Mouse (Mus musculus) c-Kit-positive CD71-positive TER-119-negative erythroid progenitor cells, embryonic 14.5 days (primary cell): ENCODE data around the gene Bdh1.
"Not testable (repeated sequence)": the region's sequence is repeated elsewhere in the genome, so short reads cannot be mapped to it uniquely, and the experiment has no call there.

Experiments
- DNase-seq: peaks from one replicate; pipeline ENCODE4 v3.0.0-alpha.2; 2013; ENCODE audit warnings: low read depth

Bdh1 gene

DNA sequence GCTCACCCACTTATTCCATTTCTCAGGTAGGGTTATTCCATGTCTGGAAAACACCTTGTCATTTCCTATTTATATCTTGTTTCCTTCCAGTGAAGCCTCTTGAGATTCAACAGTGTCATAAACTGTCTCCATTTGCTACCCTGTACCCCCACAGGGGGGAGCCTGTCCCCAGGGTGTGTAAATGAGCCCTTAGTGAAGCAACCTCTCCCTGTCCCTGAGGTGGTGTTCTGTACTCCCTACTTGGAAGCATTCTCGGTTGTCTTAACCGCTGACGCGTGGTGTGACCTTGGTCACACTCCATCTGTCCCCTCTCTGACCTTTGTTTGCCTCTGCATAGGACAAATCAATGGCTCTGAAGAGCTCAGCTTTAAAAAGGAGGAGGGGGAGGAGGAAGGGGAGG lies 43.5 kb downstream of the Bdh1 start:
- peak; percentile 17 for DNase-seq

GRCm38 (mm10) chr16:31466106-31466505 lies 44.0 kb downstream of the Bdh1 start:
- DNase-seq: no peak

- not testable (repeated sequence) for DNase-seq
Observed at GRCm38 (mm10) chr16:31470819-31471218, 48.7 kb downstream of the Bdh1 start.

- DNase-seq: no peak
Observed at GRCm38 (mm10) chr16:31471994-31472393, 49.9 kb downstream of the Bdh1 start.

DNA sequence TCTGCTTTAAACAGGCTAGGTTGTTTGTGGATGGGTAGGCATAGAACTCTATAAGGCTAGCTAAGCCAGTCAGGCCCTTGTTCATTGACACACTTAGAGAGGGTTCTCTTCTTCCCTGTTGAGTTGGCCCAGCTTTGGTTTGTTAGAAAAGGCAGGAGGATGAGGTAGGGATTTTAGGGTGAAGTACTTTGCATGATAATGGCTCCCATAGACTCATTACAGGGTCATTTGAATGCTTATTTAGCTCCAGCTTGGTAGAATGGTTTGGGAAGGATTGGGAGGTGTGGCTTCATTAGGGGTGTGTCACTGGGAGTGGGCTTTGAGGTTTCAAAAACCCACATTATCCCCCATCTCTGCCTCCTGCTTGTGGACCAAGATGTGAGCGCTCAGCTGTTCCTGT lies 51.1 kb downstream of the Bdh1 start:
- DNase-seq: no peak

- DNase-seq: no peak
Observed at GRCm38 (mm10) chr16:31475123-31475968, 53.3 kb downstream of the Bdh1 start.

- DNase-seq: no peak
Observed at GRCm38 (mm10) chr16:31476872-31477603, 55.0 kb downstream of the Bdh1 start.

DNA sequence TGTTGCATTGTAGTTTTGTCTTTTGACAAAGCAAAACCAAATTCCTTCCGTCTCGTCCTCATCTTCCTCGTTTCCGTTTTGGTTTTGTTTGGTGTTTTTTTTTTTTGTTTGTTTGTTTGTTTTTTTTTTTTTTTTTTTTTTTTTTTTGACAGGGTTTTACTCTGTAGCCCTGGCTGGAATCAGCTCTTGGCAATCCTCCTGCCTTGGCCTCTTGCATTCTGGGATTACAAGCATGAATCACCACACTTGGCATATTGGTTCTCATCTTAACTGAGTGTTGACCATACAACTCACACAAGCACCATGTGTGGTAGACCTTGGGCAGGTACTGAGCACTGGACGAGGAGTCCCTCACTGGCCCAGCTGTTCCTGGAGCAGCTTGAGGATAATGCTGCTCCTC lies 63.3 kb downstream of the Bdh1 start:
- no peak for DNase-seq

DNA sequence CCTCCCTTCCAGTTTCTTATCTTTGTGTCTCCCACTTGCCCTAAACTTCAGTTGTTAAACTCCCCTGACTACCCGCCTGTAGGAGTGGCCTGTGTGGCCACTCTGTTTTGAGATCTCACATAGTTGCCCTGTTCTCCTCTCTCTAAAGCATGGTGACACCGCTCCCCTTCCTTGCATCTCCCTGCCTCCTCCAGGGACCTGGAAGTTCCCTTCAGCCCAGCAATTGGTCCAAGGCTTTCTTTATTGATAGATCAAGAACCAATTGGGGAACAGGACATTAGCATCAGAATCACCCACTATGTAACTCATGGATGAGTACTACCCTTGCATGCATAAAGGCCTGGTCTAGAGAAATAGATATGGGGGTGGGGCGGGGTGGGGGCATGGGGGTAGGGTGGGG lies 65.2 kb downstream of the Bdh1 start:
- DNase-seq: no peak

DNA sequence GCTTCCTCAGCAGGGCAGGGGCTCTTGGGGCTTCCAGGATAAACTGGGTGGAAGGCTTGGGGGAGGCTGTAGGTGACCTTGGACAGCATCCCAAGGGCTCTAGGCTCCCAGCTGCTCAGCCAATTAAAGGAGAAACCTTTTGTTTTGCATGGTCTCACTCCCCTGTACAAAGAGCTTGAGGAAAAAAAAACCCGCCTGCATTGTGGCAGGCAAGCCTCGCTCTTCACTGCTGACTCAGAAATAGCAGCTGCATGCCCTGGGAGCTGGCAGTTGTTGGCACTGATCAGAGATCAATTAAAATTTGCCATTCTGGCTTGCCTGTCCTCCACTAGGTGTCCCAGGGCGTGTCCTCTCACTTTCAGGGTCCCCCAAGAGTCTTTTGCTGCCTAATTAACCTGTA lies 67.0 kb downstream of the Bdh1 start:
- DNase-seq: no peak

GRCm38 (mm10) chr16:31490967-31491366 lies 68.9 kb downstream of the Bdh1 start:
- no peak for DNase-seq

DNA sequence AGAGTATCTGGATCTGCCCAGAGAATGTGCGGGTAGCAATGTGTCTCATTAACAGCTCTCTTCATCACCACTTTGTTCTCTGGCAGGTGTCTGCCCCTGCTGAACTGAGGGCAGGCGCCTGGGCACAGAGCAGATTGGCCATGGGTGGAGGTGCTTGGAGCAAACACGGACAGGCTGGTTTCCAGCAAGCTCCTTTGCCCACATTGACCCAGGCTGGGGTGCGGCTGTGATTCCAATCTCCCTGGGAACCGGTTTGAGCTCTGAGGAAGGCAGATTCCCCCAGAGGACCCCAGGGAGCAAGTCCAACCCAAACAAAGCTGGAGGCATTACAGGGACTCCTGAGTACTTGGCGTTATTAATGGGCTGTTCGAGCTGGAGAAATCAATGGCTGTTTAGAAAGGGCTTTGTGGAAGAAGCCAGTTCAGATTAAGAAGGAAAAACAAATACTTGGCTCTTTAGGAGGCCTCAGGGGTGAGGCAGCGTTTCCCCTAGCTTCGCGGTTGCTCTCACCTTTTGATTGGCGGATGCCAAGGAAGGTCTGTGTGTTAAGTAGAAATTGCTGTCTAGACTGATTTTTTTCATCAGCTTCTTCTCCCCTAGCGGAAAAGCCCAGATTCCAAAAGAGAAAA lies 71.0 kb downstream of the Bdh1 start:
- DNase-seq: no peak

DNA sequence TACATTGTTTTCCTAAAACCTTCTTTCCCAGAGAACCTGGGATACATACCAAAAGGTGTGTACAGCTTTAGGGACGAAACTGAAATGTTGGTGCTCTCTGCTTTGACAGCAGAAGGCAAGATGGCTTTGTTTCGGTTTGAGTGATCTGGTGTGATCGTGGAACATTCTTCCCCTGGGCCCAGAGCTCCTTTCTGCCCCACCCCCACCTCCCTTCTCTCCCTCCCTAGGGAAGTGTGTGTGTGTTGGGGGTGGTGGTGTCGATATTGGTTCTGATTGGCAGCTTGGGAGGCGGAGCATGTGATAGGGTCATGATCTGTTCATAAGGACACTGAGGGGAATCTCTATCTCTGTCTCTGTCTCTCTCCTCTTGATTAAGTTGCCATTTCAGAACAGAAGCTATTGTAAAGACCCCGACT lies 71.5 kb downstream of the Bdh1 start:
- no peak for DNase-seq

- DNase-seq: no peak
Observed at GRCm38 (mm10) chr16:31493991-31494390, 71.9 kb downstream of the Bdh1 start.

DNA sequence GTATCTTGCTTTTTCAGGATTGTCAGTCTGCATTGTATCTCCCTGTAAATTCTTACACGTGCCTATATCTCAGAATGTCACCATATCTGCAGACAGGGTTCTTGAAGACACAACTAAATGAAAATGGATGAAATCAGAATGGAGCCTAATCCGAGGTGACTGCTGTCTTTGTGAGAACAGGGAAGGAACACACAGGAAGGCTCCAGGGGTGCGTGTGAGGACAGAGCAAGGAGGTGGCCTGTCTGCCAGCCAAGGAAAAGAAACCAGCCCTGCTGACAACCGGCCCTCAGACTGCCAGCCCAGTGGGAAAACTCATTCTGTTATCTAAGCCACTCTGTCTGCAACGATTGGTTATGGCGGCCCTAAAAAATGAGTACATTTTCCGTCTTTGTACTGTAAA lies 73.3 kb downstream of the Bdh1 start:
- DNase-seq: no peak

DNA sequence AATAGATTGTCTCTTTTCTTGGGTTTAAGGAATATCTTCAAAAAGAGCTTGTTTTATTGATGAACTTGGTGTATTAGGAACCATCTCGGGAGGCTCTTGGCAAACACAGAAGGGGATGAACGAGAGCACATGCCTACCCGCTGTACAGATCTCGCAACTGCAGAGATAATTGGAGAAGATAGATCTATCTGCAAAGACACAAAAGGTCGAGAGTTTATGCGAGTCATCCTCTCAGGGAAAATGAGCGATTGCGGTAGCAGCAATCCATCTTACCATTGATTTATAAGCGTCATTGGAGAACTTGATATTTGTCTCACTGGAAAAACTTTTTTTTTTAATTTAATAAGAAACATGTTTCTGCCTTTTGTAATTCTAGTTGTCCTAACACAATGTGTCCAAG lies 73.7 kb downstream of the Bdh1 start:
- DNase-seq: no peak

DNA sequence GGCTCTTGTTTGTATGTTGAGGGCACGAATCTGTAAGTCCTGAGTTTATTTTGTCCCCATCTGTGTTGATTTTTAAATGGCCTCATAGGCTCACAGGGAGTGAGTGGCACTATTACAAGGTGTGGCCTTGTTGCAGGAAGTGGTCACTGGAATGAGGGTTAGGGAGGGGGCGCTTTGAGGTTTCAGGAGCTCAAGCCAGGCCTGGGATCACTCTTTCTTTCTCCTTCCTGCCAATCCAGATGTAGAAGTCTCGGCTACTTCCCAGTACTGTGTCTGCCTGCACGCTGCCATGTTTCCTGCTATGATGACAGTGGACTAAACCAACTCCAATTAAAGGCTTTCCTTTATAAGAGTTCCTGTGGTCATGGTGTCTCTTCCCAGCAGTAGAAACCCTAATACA lies 76.3 kb downstream of the Bdh1 start:
- no peak for DNase-seq

- DNase-seq: no peak
Observed at GRCm38 (mm10) chr16:31499021-31499420, 76.9 kb downstream of the Bdh1 start.

DNA sequence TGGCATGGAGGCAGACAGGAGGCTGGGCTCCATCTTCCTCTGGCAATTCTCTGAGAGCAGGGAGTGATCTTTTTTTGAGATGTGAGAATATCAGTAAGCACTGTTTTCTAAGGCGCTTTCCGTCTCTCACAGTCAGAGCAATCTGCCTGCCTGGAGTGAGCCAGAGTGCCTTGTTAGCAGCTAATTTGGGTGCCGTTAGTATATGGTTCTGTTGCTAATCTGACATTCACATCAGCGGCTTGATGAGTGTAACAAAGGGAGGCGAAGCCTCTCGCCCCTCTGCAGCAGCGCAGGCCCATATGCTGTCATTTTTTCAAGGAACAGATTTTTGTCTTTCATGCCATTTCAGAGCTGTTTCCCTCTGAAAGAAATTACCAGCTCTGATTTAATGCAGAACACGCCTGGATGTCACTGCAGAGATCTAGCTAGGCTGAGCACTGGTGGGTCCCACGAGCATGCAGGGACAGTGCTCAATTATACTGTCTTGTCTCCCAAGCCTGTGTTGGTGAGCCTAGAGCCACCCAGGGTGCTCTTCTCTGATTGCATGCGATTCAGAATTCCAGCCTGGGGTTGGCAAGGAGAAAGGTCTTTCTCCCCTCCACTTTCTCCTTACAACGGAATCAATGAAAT lies 77.7 kb downstream of the Bdh1 start:
- no peak for DNase-seq

DNA sequence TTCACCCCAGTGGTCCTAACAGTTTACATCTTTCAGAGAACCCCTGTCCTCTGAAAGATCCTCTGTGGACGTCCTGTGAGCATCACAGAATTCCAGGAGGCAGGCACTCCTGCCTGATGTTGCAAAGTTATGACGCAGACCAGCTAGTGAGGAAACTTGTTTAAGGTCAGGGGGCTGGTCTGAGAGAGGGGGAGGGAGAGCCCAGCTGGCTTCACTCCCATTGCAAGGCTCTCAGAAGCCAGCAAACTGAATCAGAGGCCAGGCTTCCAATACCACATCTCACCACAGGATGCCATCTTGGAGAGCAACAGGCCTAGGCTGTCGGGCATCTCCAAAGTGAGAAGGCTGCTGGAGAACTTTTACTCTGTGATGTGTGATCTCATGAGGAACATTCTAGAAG lies 78.5 kb downstream of the Bdh1 start:
- DNase-seq: no peak

- DNase-seq: no peak
Observed at GRCm38 (mm10) chr16:31500969-31501750, 79.1 kb downstream of the Bdh1 start.
